Mouse (Mus musculus): Measurements from ENCODE around the gene Sox2. TPM values are rescaled to one million over a fixed set of nuclear protein-coding genes. Genes with fewer than 3 reads are reported as not detected.
A peak's percentile ranks its signal among the peaks of the same experiment; 100 is the strongest.

Sox2 gene
- 42.7 and 44.8 TPM in 2 replicates for polyA plus RNA-seq (2012; rRNA removed)

GRCm38 (mm10) chr3:34649726-34650620, at the start of gene Sox2:
Gene Sox2, plus strand, starts transcription at chr3:34650405.
- DNase-seq (ENCODE audit: extremely low spot score in 1 of 2, low spot score in 1 of 2): peak; percentile 55 to 81

- no peak for DNase-seq (ENCODE audit: extremely low spot score in 1 of 2, low spot score in 1 of 2)
Observed at GRCm38 (mm10) chr3:34601116-34601515, 49.1 kb upstream of the Sox2 start.

- DNase-seq (ENCODE audit: extremely low spot score in 1 of 2, low spot score in 1 of 2): no peak
Observed at GRCm38 (mm10) chr3:34614107-34614506, 36.1 kb upstream of the Sox2 start.

- DNase-seq (ENCODE audit: extremely low spot score in 1 of 2, low spot score in 1 of 2): peak in 1 of 2 experiments; percentile 42
Observed at GRCm38 (mm10) chr3:34615526-34615925, 34.7 kb upstream of the Sox2 start.

- DNase-seq (ENCODE audit: extremely low spot score in 1 of 2, low spot score in 1 of 2): no peak
Observed at GRCm38 (mm10) chr3:34618934-34619333, 31.3 kb upstream of the Sox2 start.

GRCm38 (mm10) chr3:34620121-34620520, 30.1 kb upstream of the Sox2 start:
- DNase-seq (ENCODE audit: extremely low spot score in 1 of 2, low spot score in 1 of 2): no peak

GRCm38 (mm10) chr3:34624721-34625270, 25.4 kb upstream of the Sox2 start:
- DNase-seq (ENCODE audit: extremely low spot score in 1 of 2, low spot score in 1 of 2): no peak

GRCm38 (mm10) chr3:34626521-34626920, 23.7 kb upstream of the Sox2 start:
- no peak for DNase-seq (ENCODE audit: extremely low spot score in 1 of 2, low spot score in 1 of 2)

- DNase-seq (ENCODE audit: extremely low spot score in 1 of 2, low spot score in 1 of 2): no peak
Observed at GRCm38 (mm10) chr3:34630031-34630430, 20.2 kb upstream of the Sox2 start.

- DNase-seq (ENCODE audit: extremely low spot score in 1 of 2, low spot score in 1 of 2): no peak
Observed at GRCm38 (mm10) chr3:34630736-34631135, 19.5 kb upstream of the Sox2 start.

GRCm38 (mm10) chr3:34636958-34637357, 13.2 kb upstream of the Sox2 start:
- DNase-seq (ENCODE audit: extremely low spot score in 1 of 2, low spot score in 1 of 2): no peak

- no peak for DNase-seq (ENCODE audit: extremely low spot score in 1 of 2, low spot score in 1 of 2)
Observed at GRCm38 (mm10) chr3:34637481-34637880, 12.7 kb upstream of the Sox2 start.

GRCm38 (mm10) chr3:34637926-34638325, 12.3 kb upstream of the Sox2 start:
- peak in 1 of 2 experiments; percentile 11 for DNase-seq (ENCODE audit: extremely low spot score in 1 of 2, low spot score in 1 of 2)

GRCm38 (mm10) chr3:34638344-34638743, 11.9 kb upstream of the Sox2 start:
- peak in 1 of 2 experiments; percentile 20 for DNase-seq (ENCODE audit: extremely low spot score in 1 of 2, low spot score in 1 of 2)

- DNase-seq (ENCODE audit: extremely low spot score in 1 of 2, low spot score in 1 of 2): peak in 1 of 2 experiments; percentile 80
Observed at GRCm38 (mm10) chr3:34639031-34639872, 11.0 kb upstream of the Sox2 start.

- DNase-seq (ENCODE audit: extremely low spot score in 1 of 2, low spot score in 1 of 2): peak in 1 of 2 experiments; percentile 3
Observed at GRCm38 (mm10) chr3:34639873-34640270, 10.3 kb upstream of the Sox2 start.

GRCm38 (mm10) chr3:34640276-34640675, 9.9 kb upstream of the Sox2 start:
- DNase-seq (ENCODE audit: extremely low spot score in 1 of 2, low spot score in 1 of 2): no peak

- DNase-seq (ENCODE audit: extremely low spot score in 1 of 2, low spot score in 1 of 2): peak in 1 of 2 experiments; percentile 68
Observed at GRCm38 (mm10) chr3:34640690-34641600, 9.3 kb upstream of the Sox2 start.

- DNase-seq (ENCODE audit: extremely low spot score in 1 of 2, low spot score in 1 of 2): peak in 1 of 2 experiments; percentile 28
Observed at GRCm38 (mm10) chr3:34641756-34642497, 8.3 kb upstream of the Sox2 start.

Data from frontal cortex, adult 2 months (tissue).